Mouse (Mus musculus) stomach, postnatal 0 days (tissue): ENCODE data around the gene Cldn14.

Source experiments
- CTCF ChIP-seq: IDR thresholded peaks from 2 replicates; pipeline ENCODE4 v1.5.1; 2016; ENCODE audit warnings: antibody characterized with exemption, low read depth, mild to moderate bottlenecking, moderate library complexity
- EP300 ChIP-seq: optimal IDR thresholded peaks from 2 replicates; pipeline ENCODE3; 2016; ENCODE audit warnings: antibody characterized with exemption

GRCm38 (mm10) chr16:93939961-93940360 is 68.7 kb downstream of the Cldn14 start:
- no peak for TF ChIP-seq CTCF
- no peak for TF ChIP-seq EP300
